Mouse (Mus musculus): ENCODE measurements around the gene Mtrex. TPM values are rescaled to one million over a fixed set of nuclear protein-coding genes. Genes with fewer than 3 reads are reported as not detected.

Mtrex gene
- total RNA-seq (2023) = 58.5 to 69.5 TPM (median 61.5 TPM) in 4 replicates

DNA sequence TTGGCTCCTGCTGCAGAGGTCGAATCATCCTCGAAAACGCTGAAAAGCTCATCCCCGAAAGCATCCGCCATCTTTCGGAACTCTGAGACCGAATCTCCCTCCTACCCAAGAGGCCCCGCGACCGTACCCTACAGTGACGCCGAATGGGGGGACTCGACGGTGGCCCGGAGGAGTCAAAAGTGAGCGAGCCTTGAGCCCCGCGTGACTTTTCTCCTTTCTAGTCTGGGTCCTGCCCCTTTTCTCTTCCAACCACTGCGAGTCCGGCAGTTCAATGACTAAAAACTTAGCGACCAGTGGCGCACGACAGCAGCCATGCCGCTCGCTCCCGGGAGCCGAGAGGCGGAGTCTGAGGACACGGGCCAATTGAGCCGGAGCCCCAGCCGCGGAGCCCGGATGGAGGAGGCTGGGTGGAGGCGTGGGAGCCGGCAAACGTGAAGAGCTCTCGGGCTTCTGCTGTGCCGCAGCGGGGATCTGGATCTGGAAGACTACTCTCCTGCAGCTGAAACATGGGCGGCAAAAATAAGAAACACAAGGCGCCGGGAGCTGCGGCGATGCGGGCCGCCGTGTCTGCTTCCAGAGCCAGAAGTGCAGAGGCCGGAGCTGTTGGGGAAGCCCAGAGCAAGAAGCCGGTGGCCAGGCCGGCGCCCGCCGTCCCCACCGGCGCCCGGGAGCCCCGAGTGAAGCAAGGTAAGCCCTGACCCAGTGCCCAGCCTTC, at the start of gene Mtrex, which contains the start of gene Dhx29:
Mtrex (minus strand) TSS at position 112 of the 715 bp plus-strand sequence.
Dhx29 (plus strand) TSS at position 168 of the 715 bp plus-strand sequence.

Other genes with a start within 250 kb of the Mtrex start
- 0.72 to 0.78 TPM in 2 of 4 replicates, not detected in the others for gene Plpp1, start 126.6 kb downstream of the Mtrex start, total RNA-seq (2023)
- gene Dhx29, start 56 bp upstream of the Mtrex start, total RNA-seq (2023) = 22.0 to 24.5 TPM (median 23.0 TPM) in 4 replicates
- 0.38 TPM in 1 of 4 replicates, not detected in the others for gene Ccno, start 60.4 kb upstream of the Mtrex start, total RNA-seq (2023)
- gene Mcidas, start 66.4 kb upstream of the Mtrex start, total RNA-seq (2023) = not detected in 4 replicates
- not detected in 4 replicates for gene Cdc20b, start 107.7 kb upstream of the Mtrex start, total RNA-seq (2023)
- not detected in 4 replicates for gene Gpx8, start 119.0 kb upstream of the Mtrex start, total RNA-seq (2023)
- 1.3 TPM in 1 of 4 replicates, not detected in the others for gene Gzma, start 173.6 kb upstream of the Mtrex start, total RNA-seq (2023)

All from B cell, adult 62 days (primary cell).